ENCODE assay signal across 20 mouse cellular contexts in the genomic region with DNA sequence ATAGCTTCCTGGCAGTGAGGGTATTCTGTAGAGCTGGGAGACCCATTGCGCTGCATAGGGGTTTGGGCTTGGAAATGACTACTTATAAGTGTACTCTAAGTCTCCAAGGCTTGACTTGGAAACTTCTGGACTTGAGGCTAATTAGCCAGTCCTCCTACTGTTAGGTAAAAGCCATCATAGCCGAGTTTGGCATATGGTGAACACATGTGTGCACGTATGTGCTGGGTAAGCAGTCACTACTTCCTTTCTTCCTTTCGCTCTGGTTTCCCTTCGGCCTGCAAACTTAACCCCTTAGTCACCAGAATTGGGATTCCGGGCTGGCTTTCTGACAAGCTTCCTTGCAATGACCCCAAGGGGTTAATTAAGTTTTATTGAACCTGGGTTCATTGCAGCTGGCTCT.
A peak's percentile ranks its signal among the peaks of the same experiment; 100 is the strongest.
DNase-seq lines count a peak whose midpoint lies in the region; ATAC-seq and TF ChIP-seq lines count a peak whose summit lies in the region.
"Had no signal": no experiment of that assay in that cellular context is flagged by ENCODE, and none has a peak within 500 bp of the region (broad histone marks: within the 10 kb centered on the region; RNA-seq: fewer than 3 reads in every experiment).

No protein-coding gene starts in this region.

- no peak for TF ChIP-seq CTCF in brain, embryonic 14.5 days (IDR thresholded peaks at IDR 0.05; ENCODE audit: borderline replicate concordance, extremely low read depth, insufficient read depth, insufficient read length)

- TF ChIP-seq POLR2A in brain, embryonic 14.5 days (IDR thresholded peaks at IDR 0.05; ENCODE audit: borderline replicate concordance, extremely low read depth, insufficient read depth, insufficient read length, poor library complexity, severe bottlenecking) = no peak

- WGBS in embryonic facial prominence, embryonic 13.5 days = 13% methylated on average over 6 of the region's 6 CpGs
- 4% methylated on average over 6 of the region's 6 CpGs for WGBS in limb, embryonic 13.5 days
- 44% methylated on average over 6 of the region's 6 CpGs for WGBS in heart, embryonic 10.5 days

- H3K4me2 ChIP-seq in embryonic facial prominence, embryonic 13.5 days = peak overlapping the region; percentile 32
- peak overlapping the region; percentile 45 for H3K4me2 ChIP-seq in limb, embryonic 13.5 days (replicated peaks)
- H3K4me2 ChIP-seq: forebrain, embryonic 13.5 days; heart, embryonic 13.5 days; liver, embryonic 13.5 days; lung, embryonic 15.5 days had no signal

- DNase-seq in brain, embryonic 14.5 days (ENCODE audit: low read depth) = peak; percentile 24
- peak; percentile 73 for DNase-seq in embryo, embryonic 10 days (ENCODE audit: low spot score)
- DNase-seq in adrenal gland, postnatal 4 days (ENCODE audit: low spot score in 2 of 2) = no peak
- DNase-seq in heart, embryonic 10.5 days (ENCODE audit: low spot score) = no peak
- DNase-seq: cerebellum, adult 11 months; cerebellum, postnatal 14 days; heart, postnatal 4 days; kidney, adult 18-20 months; kidney, postnatal 25 days; liver, embryonic 13.5 days; thymus, postnatal 25 days had no signal

- H3K27me3 ChIP-seq in embryonic facial prominence, embryonic 13.5 days = no peaks in the 10 kb centered on the region
- H3K27me3 ChIP-seq in limb, embryonic 13.5 days = peaks cover 35% of the 10 kb centered on the region
- H3K27me3 ChIP-seq in heart, embryonic 10.5 days (ENCODE audit: insufficient read depth, poor library complexity, severe bottlenecking) = no peaks in the 10 kb centered on the region
- H3K27me3 ChIP-seq: forebrain, embryonic 13.5 days; liver, embryonic 13.5 days; lung, embryonic 15.5 days had no signal

- no peak overlapping the region for H3K27ac ChIP-seq in embryonic facial prominence, embryonic 13.5 days
- H3K27ac ChIP-seq in limb, embryonic 13.5 days = peak overlapping the region; percentile 17; the same call in 1 of the 2 replicates
- H3K27ac ChIP-seq in heart, embryonic 10.5 days = no peak overlapping the region
- H3K27ac ChIP-seq: forebrain, embryonic 13.5 days; heart, embryonic 13.5 days; liver, embryonic 13.5 days; lung, embryonic 15.5 days; macrophage had no signal

- H3K4me1 ChIP-seq in embryonic facial prominence, embryonic 13.5 days = peaks cover 17% of the 10 kb centered on the region
- peaks cover 39% of the 10 kb centered on the region for H3K4me1 ChIP-seq in limb, embryonic 13.5 days
- no peaks in the 10 kb centered on the region for H3K4me1 ChIP-seq in heart, embryonic 10.5 days
- H3K4me1 ChIP-seq: heart, embryonic 13.5 days; liver, embryonic 13.5 days; lung, embryonic 15.5 days had no signal

- H3K9me3 ChIP-seq in embryonic facial prominence, embryonic 13.5 days = no peaks in the 10 kb centered on the region
- H3K9me3 ChIP-seq in limb, embryonic 13.5 days = no peaks in the 10 kb centered on the region
- no peaks in the 10 kb centered on the region for H3K9me3 ChIP-seq in heart, embryonic 10.5 days
- H3K9me3 ChIP-seq: forebrain, embryonic 13.5 days; heart, embryonic 13.5 days; liver, embryonic 13.5 days; lung, embryonic 15.5 days had no signal

- H3K36me3 ChIP-seq in embryonic facial prominence, embryonic 13.5 days = no peaks in the 10 kb centered on the region
- H3K36me3 ChIP-seq in limb, embryonic 13.5 days = no peaks in the 10 kb centered on the region
- H3K36me3 ChIP-seq in heart, embryonic 10.5 days = no peaks in the 10 kb centered on the region
- H3K36me3 ChIP-seq: G1E; heart, embryonic 13.5 days; liver, embryonic 13.5 days; lung, embryonic 15.5 days had no signal

- no peak; the same call in 1 of the 2 replicates for ATAC-seq in embryonic facial prominence, embryonic 13.5 days (ENCODE audit: insufficient number of reproducible peaks, insufficient read depth, low FRiP score, low TSS enrichment, low read depth)
- ATAC-seq in limb, embryonic 13.5 days (ENCODE audit: low FRiP score, low read depth) = peak; percentile 80
- ATAC-seq in frontal cortex, adult (ENCODE audit: low TSS enrichment) = no peak
- ATAC-seq: CD4-positive, CD25-positive, alpha-beta regulatory T cell, adult 4 months; forebrain, embryonic 13.5 days had no signal

- no peak overlapping the region for H3K9ac ChIP-seq in embryonic facial prominence, embryonic 13.5 days
- H3K9ac ChIP-seq in limb, embryonic 13.5 days = no peak overlapping the region
- H3K9ac ChIP-seq: forebrain, embryonic 13.5 days; heart, embryonic 13.5 days; liver, embryonic 13.5 days; lung, embryonic 15.5 days had no signal

- H3K4me3 ChIP-seq in embryonic facial prominence, embryonic 13.5 days = no peak overlapping the region
- no peak overlapping the region for H3K4me3 ChIP-seq in limb, embryonic 13.5 days
- H3K4me3 ChIP-seq in heart, embryonic 10.5 days = no peak overlapping the region
- H3K4me3 ChIP-seq: forebrain, embryonic 13.5 days; heart, embryonic 13.5 days; liver, embryonic 13.5 days; lung, embryonic 15.5 days had no signal

Comparison
In these comparisons a context has a peak if more than half of its experiments do, and no peak if none do; other contexts are left out.
1. DNase-seq: peak in brain, embryonic 14.5 days (single experiment) and embryo, embryonic 10 days (single experiment); none in adrenal gland, postnatal 4 days (0 of 2) and heart, embryonic 10.5 days (single experiment).